Mouse (Mus musculus): ENCODE data around the gene Avp. TPM values are rescaled to one million over a fixed set of nuclear protein-coding genes. Genes with fewer than 3 reads are reported as not detected.
"Not testable (repeated sequence)": the region's sequence is repeated elsewhere in the genome, so short reads cannot be mapped to it uniquely, and the experiment has no call there.

Avp gene
- not detected for polyA plus RNA-seq (2017; shearing (Covaris generic))

DNA sequence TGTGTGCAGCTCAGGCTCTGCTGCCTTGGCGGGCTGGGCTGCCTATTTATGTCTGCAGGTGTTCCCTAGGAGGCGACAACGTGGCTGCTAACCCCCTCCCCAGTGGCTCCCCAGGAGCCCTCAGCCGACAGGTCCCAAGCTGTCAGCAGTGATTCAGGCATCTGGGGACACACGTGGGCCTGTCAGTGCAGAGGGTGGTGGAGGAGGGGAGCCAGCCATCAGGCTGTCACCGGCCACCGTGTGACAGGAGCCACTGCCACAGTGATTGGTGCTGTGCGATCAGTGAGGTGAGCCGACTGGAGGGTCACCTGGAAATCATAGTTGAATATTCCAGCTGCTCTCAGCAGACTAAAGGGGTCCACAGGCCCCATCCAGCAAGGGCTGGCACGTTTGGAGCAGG is at the start of gene Avp:
Gene Avp, minus strand, starts transcription at position 3 of the 400 bp plus-strand sequence.
- no peak for ATAC-seq

DNA sequence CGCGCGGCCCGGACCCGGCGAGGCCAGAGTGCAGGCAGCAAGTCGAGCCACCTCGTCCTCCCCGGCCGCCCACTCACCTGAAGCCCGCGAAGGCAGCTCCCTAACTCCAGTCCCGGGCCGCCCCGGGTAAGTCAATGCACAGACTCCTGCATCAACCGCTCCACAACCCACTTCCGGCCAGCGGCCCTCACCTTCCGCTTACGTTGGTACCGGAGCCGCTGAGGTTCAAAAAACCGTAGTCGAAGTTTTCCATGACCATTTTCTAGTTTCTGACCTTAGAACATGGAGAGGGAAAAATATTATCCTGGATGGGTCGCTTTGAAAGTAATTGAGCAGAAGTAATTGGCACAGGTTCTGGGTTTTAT is 47.5 kb upstream of the Avp start, which contains the start of the genes Fastkd5 and Ubox5:
Gene Fastkd5, minus strand, starts transcription at position 189 of the 365 bp plus-strand sequence.
Gene Ubox5, minus strand, starts transcription at position 200 of the 365 bp plus-strand sequence.
- peak; percentile 90 for ATAC-seq

DNA sequence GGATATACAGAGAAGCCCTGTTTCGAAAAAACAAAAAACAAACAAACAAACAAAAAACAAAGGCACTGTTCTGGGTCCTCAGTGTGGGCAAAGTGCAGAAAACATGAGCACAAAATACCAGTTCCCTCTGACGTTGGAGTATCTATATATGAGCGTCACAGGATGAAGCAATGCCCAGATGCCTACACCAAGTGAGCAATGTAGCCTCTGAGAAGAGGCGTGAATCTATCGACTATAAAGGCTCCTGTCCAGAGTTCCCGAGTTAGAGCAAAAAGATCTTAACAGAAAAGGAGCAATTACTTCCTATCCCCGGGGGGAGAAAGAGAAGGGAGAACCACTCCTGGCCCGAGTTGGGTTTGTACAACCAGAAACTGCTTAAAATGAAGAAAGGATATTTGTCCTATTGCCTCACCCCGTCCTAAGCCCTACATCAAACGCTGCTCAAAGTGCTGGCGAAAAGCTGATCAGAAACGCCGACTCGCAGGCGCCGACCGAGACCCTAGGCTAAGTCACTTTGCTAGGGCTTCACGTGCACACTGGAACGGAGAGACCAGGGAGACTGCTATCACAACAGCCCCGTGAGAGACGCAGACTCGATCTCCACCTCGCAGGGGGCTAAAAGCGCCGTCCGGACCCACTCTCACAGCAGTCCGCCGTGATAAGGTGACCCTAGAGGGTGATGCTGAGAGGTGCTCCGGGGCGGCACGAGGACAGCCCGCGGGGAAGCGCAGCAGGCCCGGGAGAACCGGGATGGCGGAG is 46.9 kb upstream of the Avp start:
- peak; percentile 23 for ATAC-seq

DNA sequence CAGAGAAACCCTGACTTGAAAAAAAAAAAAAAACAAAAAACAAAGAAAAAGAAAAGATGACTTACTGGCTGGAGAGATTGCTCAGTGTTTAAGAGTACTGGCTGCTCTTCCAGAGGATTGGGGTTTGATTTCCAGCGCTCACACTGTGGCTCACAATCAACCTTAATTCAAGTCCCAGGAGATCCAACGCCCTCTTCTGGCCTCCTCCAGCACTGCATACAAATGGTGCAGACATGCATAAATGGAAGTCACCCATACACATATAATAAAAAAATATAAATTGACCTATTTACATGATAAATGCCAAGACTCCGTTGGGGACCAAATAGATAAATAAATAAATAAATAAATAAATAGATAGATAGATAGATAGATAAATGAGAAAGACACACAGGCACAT is 46.1 kb upstream of the Avp start:
- ATAC-seq: no peak

DNA sequence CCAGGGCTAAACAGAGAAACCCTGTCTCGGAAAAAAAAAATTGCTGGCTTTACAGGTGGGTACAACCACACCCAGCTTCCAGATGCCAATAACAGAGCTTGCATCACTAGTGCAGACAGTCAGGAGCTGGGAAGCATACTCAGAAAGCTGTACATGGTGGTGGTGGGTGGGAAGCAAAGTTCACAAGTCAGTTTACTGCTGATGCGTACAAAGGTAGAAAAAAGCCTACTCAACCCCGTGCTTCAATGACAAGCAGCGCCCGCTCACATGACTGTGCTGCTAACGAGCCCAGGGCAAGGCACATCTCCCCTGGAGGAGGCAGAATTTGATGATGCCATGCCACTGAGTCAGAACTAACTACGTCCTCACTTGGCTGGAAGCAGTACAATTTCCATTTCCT is 36.6 kb upstream of the Avp start:
- ATAC-seq: no peak

DNA sequence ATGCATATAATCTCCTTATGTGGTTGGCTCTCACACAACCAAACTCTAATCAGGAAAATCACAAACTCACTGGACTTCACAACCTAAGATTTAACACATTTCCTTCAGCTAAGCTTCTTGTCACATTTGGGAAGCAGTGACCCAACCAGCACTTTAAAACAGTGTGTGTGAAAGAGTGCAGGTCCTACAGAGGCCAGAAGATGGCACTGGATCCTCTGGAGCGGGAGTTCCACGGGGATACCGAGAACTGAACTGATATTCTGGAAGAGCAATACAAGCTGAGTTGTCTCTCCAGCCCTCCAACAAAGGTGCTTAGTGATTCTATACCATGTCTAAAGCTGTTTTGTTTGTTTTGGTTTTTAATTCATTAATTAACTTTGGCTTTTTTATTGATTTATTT is 30.7 kb upstream of the Avp start:
- no peak for ATAC-seq

DNA sequence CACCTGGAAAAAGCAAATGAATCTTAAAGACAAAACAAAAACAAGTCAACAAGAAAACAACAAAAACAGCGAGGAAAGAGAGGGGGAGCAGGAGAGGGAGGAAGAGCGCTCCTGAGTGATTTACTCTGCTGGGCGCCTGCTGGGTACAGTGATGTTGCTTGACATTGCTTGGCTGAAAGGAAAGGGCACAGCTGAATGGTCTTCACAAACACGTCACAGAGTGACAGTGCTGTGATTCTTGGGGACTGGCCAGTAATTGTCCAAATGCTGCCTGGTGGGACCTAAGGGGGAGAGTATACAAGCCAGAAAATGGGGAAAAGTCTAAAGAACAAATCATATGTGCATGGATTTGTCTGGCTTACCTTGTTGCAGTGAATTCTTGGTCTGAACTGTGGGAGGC is 19.8 kb upstream of the Avp start:
- ATAC-seq: no peak

DNA sequence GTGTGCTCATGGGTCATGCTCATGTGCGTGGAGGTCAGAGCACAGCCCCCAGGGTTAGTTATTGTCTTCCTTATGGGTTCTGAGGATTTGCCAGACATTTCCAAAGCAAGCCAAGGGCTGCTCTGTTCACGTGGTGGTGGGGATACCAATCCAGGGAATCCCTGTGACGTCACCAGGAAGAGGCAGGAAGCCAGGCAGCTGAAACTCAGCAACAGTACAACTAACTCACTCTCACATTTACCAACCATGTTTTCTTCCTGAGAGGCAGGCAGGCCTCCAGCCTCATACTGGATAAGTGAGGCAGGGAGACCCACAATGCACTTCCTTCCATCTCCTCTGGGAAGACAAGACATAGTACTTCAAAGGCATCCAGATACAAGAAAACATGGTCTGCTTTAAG is 16.0 kb upstream of the Avp start:
- ATAC-seq: no peak

DNA sequence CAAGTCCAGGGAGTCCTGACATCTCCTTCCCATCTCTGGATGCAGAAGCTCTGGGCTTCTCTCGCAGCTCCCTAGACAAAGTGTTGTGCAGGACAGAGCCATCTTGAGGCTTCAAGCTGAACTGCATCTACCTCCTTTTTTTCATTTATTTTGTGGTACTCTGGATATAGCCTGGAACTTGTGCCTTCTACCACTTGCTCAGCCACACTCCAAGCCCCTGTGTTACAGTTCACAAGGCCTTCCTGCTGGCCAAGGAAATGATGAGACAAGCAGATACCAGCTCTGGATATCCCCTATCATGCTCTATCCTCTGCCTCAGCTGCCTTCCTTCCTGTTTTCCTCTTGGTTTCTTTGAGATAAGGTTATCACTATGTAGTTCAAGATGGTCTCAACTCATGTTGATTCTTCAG is 15.3 kb upstream of the Avp start:
- no peak for ATAC-seq

DNA sequence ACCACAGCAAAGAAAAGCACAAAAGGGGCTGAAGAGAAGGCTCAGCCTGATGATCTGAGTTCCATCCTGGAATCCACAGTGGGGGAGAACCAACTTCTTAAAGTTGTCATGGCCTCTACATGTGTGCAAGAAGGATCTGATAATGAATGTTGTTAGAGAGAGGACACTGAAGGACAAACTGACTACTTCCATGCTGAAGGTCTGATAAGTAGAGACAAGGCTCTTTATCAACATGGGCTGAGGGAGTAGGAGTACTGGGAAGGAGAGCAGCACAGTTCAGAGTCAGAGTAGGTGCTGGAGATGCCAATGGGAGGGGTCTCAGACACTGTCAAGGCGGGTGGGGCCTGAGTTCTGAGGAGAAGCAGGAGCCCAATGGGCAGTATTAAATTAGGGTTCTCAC is 13.2 kb upstream of the Avp start:
- ATAC-seq: no peak

DNA sequence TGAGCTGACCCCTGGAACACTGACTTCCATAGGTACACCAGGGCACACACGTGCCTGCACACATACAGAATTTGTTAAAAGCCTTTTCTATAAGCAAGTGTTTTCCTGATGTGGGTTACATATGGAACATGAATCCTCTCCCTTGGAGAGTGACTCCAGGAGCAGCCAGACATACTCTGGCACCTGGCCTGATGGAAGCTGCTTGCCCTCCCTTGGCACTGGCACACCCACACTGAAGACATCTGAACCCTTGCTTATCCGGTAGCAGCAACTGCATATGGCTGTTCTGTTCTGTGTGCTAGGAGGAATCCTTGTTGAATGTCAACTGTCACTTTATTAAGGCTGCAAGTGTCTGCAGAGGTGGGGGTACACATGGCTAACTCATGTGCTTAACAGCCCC is 8.7 kb upstream of the Avp start:
- ATAC-seq: no peak

DNA sequence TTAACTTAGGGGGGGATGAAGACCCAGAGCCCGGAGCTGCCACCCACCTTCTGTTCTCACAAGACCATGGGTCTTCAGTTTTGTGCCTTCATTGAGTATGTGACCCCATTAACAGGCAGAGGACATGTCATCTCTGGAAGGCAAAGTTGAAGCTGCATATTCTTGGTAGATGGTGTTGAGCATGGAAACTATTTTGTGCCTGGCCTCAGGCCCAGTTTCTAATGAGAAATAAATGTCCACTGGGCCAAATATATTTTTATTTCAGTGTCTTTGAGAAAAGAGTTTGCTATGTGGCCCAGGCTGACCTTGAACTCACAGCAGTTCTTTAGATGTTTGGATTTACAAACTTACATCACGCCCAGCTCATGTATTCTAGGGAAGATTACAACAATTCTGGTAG is 7.4 kb upstream of the Avp start:
- no peak for ATAC-seq

DNA sequence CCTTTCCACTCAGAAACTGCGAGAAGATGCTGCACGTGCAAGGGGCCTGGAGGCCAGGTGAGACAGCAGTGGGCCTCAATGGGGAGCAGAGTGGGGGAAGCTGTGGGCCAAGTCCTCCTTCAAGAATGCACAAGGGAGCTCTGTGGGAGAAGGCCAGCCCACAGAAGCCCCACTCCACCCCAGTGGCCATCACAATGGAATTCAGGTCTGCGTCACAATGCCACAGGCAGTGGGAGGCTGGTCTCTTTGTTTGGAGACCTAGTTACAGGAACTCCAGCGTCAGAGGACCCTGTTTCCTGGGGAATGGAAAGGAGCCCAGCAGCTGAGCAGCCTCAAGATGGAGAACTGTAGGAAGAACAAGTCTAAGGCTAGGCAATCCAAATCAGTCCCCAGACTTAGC is 6.8 kb upstream of the Avp start:
- ATAC-seq: no peak

DNA sequence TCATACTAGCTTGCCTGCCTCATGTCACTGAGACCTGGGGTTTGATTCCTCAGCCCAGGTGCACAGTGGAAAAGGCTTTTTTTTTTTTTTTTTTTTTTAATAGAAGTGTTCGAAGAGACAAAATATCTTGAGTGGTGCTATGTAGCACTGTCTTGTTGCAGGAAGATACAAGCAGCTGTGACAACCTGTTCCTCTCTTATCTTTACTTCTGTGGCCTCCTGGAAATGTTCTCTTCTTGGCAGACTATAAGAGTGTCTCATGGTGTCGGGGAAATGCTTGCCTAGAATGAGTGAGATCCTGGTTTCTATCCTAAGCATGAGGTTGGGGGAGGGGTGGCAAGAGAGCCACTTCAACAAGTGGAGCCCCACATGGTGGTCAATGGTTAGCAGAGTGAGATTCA is 6.0 kb upstream of the Avp start:
- no peak for ATAC-seq

DNA sequence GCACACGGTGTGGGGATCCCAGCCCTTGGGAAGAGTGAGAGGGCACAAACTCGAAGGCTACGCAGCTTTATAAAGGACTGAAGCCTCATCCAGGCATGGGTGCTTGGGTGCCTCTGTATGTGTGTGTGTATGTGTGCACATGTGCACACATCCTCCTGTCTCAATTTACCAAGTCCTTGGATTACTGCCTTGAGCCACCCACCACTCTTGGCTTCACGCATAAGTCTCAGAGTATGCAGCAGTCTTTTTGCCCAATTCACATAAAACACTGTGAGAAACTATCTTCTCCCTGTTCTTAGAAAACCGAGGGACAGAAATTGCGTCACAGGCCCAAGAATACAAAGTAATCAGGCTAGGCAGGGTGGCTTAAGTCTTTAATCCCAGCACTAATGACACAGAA is 3.7 kb upstream of the Avp start:
- ATAC-seq: no peak

DNA sequence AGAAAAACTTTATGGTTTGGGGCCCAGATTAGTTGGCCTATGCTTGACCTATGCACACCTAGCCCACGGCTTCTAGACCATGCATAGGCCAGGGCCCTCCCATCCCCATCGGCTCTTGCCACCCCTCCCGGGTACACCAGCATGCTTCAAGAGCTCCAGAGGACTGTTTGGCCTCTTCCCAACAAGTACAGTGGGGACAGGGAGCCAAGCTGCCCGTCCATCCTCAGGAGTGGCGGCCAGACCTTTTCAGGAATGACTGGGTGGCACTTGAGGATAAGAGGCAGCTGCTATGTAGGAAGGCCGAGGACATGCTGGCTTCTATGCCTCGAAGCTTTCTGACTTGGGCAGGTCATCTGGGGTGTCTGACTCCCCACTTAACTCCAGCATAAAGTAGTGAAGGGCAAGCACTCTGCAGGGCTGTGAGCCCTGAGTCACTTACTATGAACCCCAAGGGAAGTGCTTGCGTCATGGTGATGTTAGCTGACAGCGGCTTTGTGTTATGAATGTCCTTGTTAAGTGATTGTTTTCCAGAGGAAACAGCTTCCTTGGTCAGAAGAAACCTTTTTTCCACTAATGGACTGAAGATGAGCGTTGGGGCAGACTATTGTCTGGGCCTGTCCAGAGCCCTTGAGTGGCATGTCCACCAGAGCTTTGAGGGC is 1.7 kb upstream of the Avp start:
- no peak for ATAC-seq

DNA sequence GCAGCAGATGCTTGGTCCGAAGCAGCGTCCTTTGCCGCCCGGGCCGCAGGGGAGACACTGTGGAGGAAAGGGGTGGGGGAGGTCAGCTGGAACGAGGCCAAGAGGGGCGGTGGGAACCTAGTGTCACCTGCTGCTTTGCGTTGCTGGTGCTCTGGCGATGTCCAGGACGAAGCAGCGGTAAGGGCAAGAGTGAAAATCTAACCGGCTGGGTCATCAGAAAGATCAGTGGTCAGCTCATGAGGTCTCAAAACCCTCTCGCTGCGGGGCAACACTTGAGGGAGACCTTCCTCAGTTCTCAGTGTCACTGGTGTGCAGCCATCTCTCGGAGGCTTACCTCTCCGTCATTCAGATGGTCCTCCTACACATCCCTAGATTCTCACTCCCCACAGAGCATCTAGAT is 1.2 kb downstream of the Avp start:
- no peak for ATAC-seq

DNA sequence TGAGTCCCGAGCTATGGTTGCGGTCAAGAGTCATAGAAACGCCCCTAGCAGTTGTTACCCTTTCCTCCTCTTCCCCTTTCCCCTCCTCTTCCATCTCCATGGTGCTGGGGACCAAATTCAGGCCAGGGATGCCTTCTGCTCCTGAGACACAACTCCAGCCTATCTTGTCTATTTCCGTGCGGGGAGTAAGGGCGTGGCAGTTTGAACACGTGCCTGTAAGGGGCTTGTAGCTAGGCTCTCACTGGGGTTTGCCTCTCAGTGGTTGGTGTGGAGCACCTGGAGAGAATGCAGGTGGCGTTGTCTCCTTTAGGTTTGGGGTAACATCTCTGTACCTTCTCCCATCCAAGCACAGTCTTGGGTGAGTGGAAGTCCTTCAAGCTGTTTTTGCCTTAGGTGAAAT is 2.6 kb downstream of the Avp start:
- no peak for ATAC-seq

DNA sequence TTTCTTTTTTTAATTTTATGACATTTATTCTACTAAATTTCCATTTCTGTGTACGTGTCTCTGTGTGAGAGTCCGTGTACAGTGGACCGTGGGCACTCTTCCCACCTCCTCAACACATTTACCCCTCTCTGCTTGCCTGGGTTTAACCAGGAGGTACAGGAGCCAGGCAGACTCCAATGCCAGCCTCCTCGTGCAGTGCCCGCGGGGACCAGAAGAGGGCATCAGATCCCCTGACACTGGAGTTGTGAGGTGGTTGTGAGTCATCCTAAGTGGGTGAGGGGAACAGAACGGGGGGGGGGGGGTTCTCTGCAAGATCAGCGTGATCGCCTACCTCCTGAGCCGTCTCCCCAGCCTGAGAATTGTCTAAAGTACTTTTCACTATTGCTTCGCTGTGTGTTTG is 4.2 kb downstream of the Avp start:
- peak; percentile 60 for ATAC-seq

DNA sequence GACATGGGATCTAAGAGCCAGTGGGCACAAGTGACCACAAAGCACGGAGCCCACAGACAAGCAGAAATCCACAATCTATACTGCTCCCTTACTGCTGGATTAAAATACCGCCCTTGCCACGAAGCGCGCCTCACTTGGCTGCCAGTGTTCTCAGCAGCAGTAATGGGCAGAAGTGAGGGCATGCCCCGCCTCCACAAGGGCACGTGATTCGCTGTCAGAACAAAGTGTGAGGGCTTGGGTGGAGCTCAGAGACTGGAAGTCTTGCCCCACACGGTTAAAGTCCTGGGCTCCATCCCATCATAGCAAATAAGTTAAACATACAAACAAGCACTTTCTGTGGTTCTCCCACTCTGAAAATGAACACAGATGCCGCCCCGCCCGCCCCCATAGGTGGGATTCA is 4.7 kb downstream of the Avp start:
- ATAC-seq: peak; percentile 42

DNA sequence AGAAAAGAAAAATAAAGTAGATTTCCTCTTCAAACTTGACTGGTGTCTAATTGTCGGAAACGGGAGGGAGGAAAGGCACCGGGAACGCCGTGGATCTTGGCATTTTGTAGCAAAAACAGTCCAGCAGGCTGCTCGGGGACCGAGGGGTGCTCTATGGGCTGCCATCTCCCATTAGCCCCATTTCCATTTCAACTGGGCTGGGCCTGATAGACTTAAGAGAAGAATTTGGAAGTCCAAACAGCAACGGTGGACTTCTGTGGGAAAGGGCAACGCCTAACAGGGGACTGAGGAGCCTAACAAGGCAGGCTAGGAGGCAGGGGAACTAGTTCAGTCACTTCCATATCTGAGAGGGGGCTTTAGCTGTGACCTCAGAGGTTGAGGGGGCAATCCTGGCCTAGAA is 5.3 kb downstream of the Avp start:
- ATAC-seq: no peak

DNA sequence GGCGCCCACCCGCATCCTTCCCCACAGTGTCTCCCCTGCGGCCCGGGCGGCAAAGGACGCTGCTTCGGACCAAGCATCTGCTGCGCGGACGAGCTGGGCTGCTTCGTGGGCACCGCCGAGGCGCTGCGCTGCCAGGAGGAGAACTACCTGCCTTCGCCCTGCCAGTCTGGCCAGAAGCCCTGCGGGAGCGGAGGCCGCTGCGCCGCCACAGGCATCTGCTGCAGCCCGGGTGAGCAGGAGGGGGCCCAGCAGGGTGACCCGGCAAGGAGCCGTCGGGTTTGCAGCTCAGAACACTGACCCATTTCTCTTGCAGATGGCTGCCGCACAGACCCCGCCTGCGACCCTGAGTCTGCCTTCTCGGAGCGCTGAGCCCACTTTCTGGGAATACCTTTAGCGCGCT is 5.8 kb downstream of the Avp start:
- ATAC-seq: not testable (repeated sequence)

DNA sequence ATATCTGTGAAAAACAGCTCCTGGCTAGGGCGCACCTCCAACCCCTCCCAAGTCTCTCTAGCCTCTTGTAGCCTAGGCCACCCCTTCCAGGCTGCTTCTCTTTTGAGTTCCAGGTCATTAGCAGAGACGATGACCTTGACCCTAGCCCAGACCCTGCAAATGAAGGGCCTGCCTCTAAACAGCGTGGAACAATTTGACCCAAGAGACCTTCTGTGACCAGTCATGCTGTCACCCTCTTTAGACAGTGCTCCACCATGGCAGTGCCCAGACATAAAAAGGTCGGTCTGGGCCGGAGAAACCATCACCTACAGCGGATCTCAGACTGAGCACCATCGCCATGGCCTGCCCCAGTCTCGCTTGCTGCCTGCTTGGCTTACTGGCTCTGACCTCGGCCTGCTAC is 6.5 kb downstream of the Avp start, which contains the start of gene Oxt:
Gene Oxt, plus strand, starts transcription at position 301 of the 400 bp plus-strand sequence.
- ATAC-seq: no peak

DNA sequence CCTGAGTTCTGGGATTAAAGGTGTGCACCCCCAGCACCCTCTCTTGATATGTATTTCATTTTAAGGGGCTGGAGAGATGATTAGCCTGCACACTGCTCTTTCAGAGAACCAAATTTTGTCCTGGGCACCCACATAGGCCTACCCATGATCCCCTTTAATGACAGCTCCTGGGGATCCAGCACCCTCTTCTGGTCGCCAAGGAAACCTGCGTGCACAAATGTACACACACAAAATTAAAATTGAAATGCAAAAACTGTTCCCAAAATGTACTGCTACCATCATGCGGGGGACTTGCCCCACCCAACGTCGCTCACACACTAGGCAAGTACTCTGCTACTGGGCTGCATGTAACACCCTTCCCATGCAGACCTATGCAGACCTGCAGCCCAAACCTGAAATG is 7.4 kb downstream of the Avp start:
- no peak for ATAC-seq

DNA sequence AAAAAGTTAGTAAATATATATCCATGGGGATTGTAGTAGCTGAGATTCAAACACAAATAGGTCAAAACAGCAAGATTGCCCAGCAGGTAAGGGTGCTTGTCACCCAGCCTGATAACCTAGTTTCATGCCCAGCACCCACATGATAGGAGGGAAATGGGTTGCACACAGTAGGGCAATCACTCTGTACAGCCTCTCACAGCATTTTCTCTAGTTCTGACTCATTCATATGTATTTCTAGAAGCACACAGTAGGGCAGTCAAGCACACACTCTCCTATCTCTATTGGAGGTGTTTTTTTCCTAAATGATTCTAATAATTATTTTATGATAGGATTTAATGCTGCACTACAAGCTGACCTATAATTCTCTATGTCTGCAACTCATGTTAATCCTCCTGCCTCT is 12.4 kb downstream of the Avp start:
- ATAC-seq: no peak
